Mouse (Mus musculus): ENCODE measurements around the gene Smc4. TPM values are rescaled to one million over a fixed set of nuclear protein-coding genes. Genes with fewer than 3 reads are reported as not detected.

Gene Smc4
- polyA plus RNA-seq, 1 experiment from 2014 or later = 39.2 TPM

DNA sequence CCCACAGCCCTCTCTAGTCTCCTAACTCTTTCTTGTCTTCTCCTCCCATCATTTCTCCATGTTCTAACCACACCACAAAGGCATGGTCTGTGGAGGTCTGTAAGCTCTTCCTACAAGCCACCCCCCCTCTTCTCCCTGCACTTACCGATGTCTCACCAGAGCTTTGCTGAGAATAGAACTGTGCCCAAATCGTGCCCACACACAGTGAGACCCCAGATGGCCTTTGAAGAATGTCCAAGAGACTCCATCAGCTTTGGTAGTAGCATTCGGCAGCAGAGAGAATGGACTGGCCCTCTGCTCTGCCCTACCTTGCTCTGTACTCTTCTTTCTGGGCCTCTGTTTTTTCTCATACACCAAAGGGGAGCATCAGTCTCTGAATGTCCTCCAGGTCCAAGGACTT, 51.3 kb downstream of the Smc4 start:
- Histone ChIP-seq H3K4me3 (no peak overlapping the region), H3K27ac (replicated peaks) (no peak overlapping the region), H3K4me2 (no peak overlapping the region), H3K36me3 (no peaks in the 10 kb centered on the region), H3K9me3 (no peaks in the 10 kb centered on the region), H3K9ac (no peak overlapping the region), H3K27me3 (no peaks in the 10 kb centered on the region), H3K4me1 (replicated peaks) (no peaks in the 10 kb centered on the region)
- ATAC-seq (ENCODE audit: low FRiP score, low read depth) = no peak
- 89% methylated on average over 3 of the region's 3 CpGs for WGBS

DNA sequence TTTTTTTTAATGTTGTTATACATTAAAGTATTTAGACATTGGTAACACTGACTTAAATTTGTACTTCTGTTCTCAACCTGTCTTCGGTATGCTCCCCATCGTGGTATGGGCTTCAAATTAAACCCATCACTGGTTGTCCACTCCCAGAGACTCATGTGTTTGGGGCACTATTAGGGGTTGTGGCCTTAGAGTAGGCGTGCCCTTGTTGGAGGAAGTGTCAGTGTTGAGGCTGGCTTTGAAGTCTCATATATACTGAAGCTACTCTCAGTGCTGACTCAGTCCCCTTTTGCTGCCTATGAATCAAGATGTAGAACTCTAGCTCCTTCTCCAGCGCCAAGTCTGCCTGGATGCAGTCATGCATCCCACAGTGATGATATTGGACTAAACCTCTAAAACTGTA, 56.1 kb downstream of the Smc4 start:
- no peaks in the 10 kb centered on the region for H3K9me3 ChIP-seq
- H3K36me3 ChIP-seq = no peaks in the 10 kb centered on the region
- WGBS = 97% methylated on average over 4 of the region's 4 CpGs
- H3K9ac ChIP-seq = no peak overlapping the region
- no peaks in the 10 kb centered on the region for H3K27me3 ChIP-seq
- no peak overlapping the region for H3K4me2 ChIP-seq
- H3K4me1 ChIP-seq (replicated peaks) = no peaks in the 10 kb centered on the region
- H3K4me3 ChIP-seq = no peak overlapping the region
- H3K27ac ChIP-seq (replicated peaks) = no peak overlapping the region
- no peak for ATAC-seq (ENCODE audit: low FRiP score, low read depth)

DNA sequence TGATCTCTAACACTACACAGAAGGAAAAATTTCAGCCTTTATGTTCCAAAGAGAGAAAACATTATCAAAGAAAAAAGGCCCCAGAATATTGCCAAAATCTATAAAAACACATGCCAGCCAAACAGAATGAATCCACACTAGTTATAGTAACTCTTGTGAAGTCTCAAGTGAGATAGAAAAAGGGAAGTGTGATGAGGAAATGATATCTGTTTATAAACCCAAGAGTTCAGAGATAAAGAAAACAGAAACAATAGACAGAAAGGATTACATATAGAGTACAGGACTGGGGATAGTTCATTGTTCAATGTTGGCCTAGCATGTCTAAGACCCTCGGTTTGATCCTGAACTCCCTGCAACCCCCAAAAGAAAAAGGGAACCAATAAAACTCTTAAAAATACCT, 58.2 kb downstream of the Smc4 start:
- Histone ChIP-seq H3K9me3 (no peaks in the 10 kb centered on the region), H3K9ac (no peak overlapping the region), H3K4me1 (replicated peaks) (no peaks in the 10 kb centered on the region), H3K27me3 (no peaks in the 10 kb centered on the region), H3K4me3 (no peak overlapping the region), H3K36me3 (no peaks in the 10 kb centered on the region), H3K4me2 (no peak overlapping the region), H3K27ac (replicated peaks) (no peak overlapping the region)
- WGBS = 92% methylated on average over 1 of the region's 1 CpGs
- ATAC-seq (ENCODE audit: low FRiP score, low read depth) = no peak

GRCm38 (mm10) chr3:69064005-69064404, 59.5 kb downstream of the Smc4 start:
- no peak overlapping the region for H3K4me3 ChIP-seq
- no peaks in the 10 kb centered on the region for H3K27me3 ChIP-seq
- no peak for ATAC-seq (ENCODE audit: low FRiP score, low read depth)
- WGBS = 65% methylated on average over 1 of the region's 1 CpGs
- no peak overlapping the region for H3K4me2 ChIP-seq
- H3K27ac ChIP-seq (replicated peaks) = no peak overlapping the region
- no peaks in the 10 kb centered on the region for H3K9me3 ChIP-seq
- no peaks in the 10 kb centered on the region for H3K36me3 ChIP-seq
- no peaks in the 10 kb centered on the region for H3K4me1 ChIP-seq (replicated peaks)
- no peak overlapping the region for H3K9ac ChIP-seq

MicroRNAs within 50 kb of the gene (microRNA counts, 519-probe panel; counts per million panel counts)
- microRNA mmu-miR-15b = 4,502 counts per million, percentile 92 among the panel's probes with 10 or more counts

Small RNAs within 50 kb of the gene (microRNA-seq; reads per million reads assigned to microRNA genes)
- gene Mir15b (673 reads per million, percentile 74 among the genes with 10 or more reads in this experiment), gene Mir16-2 (302 reads per million, percentile 65 among the genes with 10 or more reads in this experiment)

Other genes starting within 250 kb of the Smc4 start
- 5.0 and 5.2 TPM in 2 replicates for gene 1110032F04Rik, start 135.2 kb upstream of the Smc4 start, polyA plus RNA-seq (2015; fragmentation: Nextera tagmentation; extraction: Ambion mirVana)
- gene Ift80, start 168 bp upstream of the Smc4 start, polyA plus RNA-seq (2015; fragmentation: Nextera tagmentation; extraction: Ambion mirVana) = 8.4 and 9.3 TPM in 2 replicates
- 39.0 and 48.7 TPM in 2 replicates for gene Trim59, start 40.0 kb downstream of the Smc4 start, polyA plus RNA-seq (2015; fragmentation: Nextera tagmentation; extraction: Ambion mirVana)
- gene Kpna4, start 122.4 kb downstream of the Smc4 start, polyA plus RNA-seq (2015; fragmentation: Nextera tagmentation; extraction: Ambion mirVana) = 32.1 and 33.5 TPM in 2 replicates
- gene Arl14, start 217.7 kb downstream of the Smc4 start, polyA plus RNA-seq (2015; fragmentation: Nextera tagmentation; extraction: Ambion mirVana) = not detected in 2 replicates

All from hindbrain, embryonic 15.5 days (tissue).